Mouse (Mus musculus) layer of hippocampus, postnatal 14 days (tissue): ENCODE results near the gene Ctnnbip1. TPM values are rescaled to one million over a fixed set of nuclear protein-coding genes. Genes with fewer than 3 reads are reported as not detected.
A peak's percentile ranks its signal among the peaks of the same experiment; 100 is the strongest.

ENCODE experiments used
- DNase-seq, 2 experiments: peaks; one replicate each; pipeline ENCODE4 v3.0.0; 2021 to 2022; ENCODE audit warnings: low spot score in 2 of 2, mixed read lengths in 1 of 2
- long read RNA-seq, 2 experiments: library from polyadenylated mRNA; stranded (forward); transcript quantifications; one replicate each; pipeline ENCODE4 v2.0.0; 2021
- total RNA-seq, 2 experiments: library from RNA; stranded (reverse); gene quantifications; 2 replicates each; pipeline ENCODE4 v1.2.3; 2021

The Ctnnbip1 gene
- total RNA-seq = 10 to 100 TPM; 57.9 to 58.9 TPM
- long read RNA-seq, experiment 1, transcript Ctnnbip1-201 (5 exons, 2,674 nt) = major isoform, 108 of 123 reads
- long read RNA-seq, experiment 1, partial matches to known transcripts = 0 of 123 reads
- long read RNA-seq, experiment 1, other reads (novel, unspliced or antisense) = 15 of 123 reads
- long read RNA-seq, experiment 2, transcript Ctnnbip1-201 (5 exons, 2,674 nt) = major isoform, 146 of 168 reads
- long read RNA-seq, experiment 2, partial matches to known transcripts = 3 of 168 reads
- long read RNA-seq, experiment 2, other reads (novel, unspliced or antisense) = 19 of 168 reads

DNA sequence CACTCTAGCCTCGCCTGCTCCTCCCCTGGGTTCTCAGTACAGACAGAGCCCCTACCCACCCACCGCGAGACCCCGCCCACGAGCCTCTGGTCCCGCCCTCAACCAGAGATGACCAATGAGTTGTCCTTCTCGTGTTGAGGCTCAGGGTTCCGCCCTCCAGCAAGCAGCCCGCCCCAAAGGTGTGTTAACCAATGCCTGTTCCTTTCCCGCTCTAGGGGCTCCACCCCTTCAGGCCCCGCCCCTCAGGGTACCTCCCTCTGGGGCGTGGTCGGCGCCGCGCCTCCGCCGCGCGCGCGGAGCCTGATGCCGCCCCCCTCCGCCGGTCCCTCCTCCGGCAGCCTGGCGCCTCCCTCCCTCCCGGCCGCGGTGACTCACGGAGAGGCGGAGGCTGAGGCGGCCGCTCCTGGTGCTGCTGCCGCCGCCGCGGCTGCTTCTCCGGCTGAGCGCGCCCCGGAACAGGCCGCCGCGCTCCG, at the start of gene Ctnnbip1:
Gene Ctnnbip1 (plus strand): TSS at position 369 of the 473 bp plus-strand sequence.
- DNase-seq = peak; percentile 91 to 96

DNA sequence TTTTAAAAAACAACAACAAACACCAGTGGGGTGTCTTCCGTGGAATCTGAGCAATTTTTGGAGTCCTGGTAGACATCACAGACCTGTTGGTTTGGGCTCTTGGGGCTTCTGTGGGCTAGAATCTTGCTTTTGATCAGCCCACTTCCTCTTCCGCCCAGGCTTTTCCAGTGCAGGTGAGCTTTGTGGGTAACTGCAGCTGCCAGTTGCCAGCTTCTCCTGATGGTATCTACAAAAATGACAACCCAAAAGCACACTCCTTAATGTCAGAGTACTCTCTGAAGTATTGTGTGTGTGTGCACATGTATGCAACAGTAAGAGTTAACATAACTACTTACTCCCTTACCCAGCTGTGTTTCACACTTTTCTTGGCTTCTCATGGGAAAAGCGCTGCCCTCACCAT, 48.5 kb upstream of the Ctnnbip1 start:
- no peak for DNase-seq

DNA sequence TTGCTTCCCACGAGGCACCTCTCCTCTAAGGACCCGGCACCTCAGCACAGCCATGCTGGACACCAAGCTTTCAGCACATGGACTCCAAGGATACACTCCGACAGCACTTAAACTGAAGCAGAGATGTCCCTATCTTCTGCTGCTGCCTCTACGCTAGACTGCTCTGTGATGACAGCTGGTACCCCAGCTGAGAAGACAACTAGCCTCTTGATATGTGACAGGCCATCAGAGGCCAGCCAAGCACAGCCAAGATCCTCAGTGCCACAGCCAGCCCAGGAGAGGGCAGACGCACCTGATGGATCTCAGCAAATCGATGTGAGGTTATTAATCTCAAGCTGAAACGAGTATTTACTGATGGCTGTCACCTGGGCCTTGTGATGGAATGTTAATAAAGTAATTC, 42.9 kb upstream of the Ctnnbip1 start:
- no peak for DNase-seq

DNA sequence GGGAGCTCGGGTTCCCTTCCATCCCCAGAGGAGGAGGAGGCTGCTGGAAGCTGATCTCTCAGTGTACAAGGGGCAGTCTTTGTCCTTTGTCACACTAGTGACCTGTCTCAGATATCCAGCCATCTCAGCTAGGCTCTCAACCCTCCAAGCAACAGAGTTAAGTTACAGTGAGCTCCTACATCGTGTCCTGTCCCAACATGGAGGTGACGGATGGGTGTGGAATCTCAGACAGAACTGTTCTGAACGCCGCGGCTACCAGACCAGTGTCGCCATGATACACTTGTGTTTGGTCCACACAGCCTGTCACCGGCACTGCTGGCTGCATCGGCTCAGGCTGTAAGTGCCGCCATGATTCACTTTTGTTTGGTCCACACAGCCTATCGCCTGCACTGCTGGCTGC, 41.0 kb upstream of the Ctnnbip1 start, which contains the start of gene Tmem274:
Gene Tmem274 (plus strand): TSS at position 301 of the 400 bp plus-strand sequence.
- no peak for DNase-seq

DNA sequence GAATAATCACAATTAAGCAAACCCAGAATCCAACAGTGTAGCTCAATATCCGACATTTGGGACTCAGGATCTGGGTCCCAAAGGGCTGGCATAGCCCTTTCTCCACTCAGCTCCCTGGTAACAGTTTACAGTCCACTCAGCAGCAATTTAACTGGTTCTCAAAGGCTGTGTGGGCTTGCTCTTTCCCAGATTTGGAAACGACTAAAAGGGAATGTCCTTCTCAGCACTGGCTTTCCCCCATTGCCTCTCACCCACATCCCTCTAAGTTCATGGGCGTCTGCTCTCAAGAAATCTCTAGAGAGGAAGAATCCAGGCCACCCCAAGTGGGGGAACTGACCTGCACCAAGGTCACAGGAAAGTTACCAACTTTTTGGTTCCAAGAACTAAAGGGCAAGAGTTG, 33.5 kb upstream of the Ctnnbip1 start:
- DNase-seq = peak in 1 of 2 experiments; percentile 11

DNA sequence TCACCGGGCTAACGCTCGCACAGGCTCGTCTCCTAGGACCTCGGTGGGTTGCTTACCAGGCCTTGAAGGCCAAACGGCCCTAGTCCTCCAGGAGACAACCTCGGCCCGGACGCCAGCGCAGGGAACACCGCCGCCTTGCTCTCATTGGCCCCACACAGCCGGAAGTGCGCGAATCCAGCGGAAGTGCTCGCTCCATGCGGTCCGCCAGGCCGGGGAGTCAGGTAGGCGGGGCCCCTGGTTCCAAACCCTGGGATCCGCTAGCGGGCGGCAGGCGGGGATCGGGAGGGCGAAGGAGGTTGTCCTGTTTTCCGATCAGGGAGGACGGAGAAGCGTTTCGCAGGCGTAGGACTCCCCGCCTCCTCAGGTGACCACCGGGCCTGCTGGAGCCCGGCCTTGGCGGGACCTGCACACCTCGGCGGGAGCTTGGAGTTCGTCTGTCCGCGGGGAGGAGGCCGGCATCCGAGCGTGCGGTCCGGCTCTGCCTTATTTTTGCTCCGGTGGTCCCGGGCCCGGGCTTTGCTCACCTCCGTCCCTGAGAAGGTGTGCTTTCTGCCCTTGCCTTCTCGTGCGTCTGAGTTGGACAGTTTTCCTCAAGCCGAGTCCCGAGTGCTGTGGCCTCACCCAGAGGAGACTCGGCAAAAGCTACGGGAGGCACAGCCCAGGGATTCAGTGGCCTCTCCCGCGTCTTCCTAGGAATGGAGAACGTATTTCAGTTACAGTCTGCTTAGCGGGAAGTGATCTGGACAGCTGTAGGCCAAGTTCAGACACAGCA, 32.8 kb upstream of the Ctnnbip1 start, which contains the start of the genes Nmnat1 and Lzic:
Gene Nmnat1 (minus strand): TSS at position 150 of the 772 bp plus-strand sequence.
Gene Lzic (plus strand): TSS at position 177 of the 772 bp plus-strand sequence.
- peak; percentile 92 to 94 for DNase-seq

DNA sequence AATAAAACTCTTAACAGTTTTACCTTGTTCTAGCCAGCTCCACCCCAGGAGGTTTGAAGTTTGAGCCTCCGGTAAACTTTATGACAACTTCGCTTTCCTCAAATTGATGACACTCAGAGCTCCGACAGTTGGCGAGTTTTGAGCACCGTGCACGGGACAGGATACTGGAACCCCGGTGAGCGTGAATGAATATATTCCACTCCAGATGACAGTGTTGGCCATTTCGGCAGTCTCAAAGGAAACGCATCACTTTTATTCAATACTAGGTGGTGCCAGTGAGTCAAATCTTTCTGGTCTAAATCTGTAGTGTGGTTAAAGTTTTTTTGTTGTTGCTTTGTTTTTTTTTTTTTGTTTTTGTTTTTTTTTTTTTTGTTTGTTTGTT, 32.2 kb upstream of the Ctnnbip1 start:
- DNase-seq = peak in 1 of 2 experiments; percentile 34

DNA sequence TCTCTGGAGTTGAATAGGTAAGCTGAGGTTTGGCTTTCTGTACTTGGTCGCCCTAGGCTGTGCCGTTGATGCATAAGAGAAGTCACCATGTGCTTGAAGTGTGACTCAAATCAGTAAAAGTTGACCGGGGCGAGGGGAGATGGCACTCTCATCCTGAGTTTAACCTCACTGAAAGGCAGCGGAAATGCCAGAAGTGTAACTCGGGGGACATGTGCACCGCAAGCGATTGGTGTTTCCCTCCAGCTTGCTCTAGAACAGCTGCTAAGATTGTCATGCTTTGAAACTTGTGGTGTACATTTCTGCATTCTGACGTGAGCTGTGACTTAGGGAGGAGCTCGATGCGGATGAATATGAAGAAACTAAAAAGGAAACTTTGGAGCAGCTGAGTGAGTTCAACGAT, 30.3 kb upstream of the Ctnnbip1 start:
- DNase-seq = no peak

DNA sequence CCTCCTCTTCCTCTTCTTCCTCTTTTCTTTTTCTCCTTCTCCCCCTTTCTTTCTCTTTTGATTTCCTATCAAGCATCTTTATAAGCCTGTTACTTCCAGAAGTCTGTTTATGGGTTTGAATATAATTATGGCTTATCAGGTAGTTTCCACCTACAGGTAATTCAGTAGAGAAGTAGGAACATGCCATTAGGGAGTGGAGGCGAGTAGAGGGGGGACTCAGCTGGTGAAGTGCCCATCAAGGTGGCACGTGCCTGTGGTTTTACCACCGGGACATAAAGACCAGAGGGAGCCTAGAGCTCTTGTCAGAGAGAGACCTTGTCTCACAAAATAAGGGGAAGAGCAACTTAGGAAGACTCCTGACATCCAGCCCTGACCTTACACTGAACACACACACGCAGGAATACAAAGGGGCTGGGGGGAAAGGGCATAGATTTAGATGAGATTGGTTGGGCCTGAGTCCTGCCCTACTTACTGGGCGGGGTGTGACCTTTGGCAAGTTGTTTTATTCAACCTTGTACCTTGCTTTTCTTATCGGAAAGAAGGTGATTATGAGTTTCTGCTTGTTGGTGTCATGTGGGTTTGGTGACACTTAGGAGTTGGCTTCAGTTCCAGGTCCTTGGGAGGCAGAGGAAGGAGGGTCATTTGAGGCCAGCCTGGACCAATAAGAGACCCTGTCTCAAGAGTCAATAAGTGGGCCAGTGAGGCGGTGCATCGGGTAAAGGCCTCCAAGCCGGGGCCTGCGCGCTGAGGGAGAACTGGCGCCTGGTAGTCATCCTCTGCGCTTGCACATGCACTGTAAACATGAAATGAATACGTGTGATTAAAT, 28.4 kb upstream of the Ctnnbip1 start:
- DNase-seq = no peak

DNA sequence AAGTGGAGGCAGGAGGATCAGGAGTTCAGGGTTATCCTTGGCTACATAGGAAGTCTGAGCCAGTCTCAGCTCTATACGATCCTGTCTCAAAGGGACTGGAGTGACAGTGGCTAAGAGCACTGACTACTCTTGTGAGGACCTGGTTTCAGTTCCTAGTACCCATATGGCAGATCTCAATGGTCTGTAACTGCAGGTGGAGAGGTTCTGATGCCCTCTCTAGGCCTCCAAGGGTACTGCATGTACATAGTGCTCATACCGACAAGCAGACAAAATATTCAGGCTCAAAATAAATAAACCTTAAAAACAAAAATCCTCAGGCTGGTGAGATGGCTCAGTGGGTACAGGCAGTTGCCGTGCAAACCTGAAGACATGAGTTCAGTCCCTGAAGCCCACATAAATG, 26.9 kb upstream of the Ctnnbip1 start:
- DNase-seq = no peak

DNA sequence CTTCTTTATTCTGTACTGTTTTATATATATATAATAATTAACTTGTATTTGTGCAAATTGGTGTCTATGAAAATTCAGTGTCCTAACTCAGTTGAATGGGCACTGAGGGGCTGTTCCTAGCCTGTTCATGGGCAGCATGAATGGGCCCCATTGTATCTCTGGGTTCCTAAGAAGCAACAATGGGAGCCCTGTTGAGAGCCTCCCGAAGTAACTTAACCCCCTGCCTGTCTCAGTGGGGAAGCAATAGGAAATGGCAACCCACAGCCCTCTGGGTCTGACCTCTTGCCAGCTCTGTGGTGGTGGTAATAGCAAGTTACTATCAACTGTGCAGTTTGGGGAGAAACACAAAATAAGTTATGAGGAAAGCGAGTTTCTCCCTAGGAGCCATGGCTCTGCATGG, 21.4 kb upstream of the Ctnnbip1 start:
- DNase-seq = peak in 1 of 2 experiments; percentile 48

DNA sequence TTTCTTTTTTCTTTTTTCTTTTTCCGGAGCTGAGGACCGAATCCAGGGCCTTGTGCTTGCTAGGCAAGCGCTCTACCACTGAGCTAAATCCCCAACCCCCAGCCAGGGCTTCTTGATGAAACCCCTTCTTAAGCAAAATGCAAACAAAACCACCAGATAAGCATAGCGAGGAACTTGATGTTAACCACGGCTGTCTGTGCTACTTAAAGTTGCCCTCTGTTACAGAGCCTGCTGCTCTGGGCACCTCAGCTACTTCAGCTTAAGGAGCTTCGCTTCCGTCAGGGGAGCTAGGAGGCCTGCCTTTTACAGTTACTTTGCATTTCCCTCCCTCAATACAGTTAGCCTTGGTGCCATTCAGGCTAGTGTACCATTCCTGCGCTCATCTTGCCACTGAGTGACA, 19.1 kb upstream of the Ctnnbip1 start:
- no peak for DNase-seq

DNA sequence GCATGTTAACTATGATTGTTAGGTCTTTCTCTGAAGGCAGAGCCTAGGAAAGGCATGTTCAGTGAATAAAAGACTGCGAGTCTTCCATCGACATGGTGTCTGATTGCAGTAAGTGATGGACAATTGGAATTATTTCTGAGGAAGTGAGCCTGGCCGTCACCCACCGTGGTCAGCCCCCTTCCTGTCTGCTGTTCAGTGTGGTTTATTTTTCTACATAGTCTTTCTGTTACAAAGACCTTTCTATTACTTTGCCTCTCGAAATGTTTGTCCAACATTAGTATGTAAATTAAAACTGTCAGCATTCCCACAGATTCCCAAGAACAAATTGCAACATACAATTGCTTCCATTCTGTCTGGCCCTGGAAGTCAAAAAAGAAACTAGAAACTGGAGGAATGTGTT, 18.2 kb upstream of the Ctnnbip1 start:
- DNase-seq = no peak

DNA sequence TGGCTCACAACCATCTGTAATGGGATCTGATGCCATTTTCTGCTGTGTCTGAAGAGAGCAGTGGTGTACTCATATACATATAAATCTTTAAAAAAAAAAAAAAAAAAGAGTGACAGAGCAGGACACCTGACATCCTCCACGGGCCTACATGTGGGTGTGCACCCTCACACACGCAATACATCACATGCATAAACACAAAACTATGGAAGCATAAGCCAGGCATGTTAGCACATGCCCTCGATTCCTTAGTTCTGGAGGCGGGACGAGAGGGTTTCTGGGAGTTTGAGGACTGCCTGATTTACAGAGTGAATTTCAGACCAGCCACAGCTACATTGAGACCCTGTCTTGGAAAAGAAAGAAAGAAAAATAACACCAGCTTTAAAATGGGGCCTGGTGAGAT, 13.7 kb upstream of the Ctnnbip1 start:
- no peak for DNase-seq

DNA sequence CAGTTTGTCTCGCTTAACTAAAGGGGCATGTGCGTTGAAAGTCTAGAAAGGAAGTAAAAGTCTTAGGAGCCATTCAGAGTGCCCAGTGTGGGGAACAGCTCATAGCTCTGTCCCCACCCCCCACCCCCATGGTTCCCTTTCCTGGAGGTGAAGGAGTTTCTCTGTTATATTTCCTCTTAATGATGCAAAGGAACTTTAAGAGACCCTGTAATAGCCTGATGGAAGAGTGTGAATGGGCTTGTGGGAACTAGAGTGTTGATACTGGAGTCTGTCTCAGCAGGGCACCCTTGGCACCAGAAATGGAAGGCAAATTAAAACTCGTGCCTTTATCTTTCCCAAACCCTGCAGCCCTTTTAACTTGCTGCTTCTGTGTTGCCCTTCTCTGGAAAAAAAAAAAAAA, 13.2 kb upstream of the Ctnnbip1 start:
- DNase-seq = no peak

DNA sequence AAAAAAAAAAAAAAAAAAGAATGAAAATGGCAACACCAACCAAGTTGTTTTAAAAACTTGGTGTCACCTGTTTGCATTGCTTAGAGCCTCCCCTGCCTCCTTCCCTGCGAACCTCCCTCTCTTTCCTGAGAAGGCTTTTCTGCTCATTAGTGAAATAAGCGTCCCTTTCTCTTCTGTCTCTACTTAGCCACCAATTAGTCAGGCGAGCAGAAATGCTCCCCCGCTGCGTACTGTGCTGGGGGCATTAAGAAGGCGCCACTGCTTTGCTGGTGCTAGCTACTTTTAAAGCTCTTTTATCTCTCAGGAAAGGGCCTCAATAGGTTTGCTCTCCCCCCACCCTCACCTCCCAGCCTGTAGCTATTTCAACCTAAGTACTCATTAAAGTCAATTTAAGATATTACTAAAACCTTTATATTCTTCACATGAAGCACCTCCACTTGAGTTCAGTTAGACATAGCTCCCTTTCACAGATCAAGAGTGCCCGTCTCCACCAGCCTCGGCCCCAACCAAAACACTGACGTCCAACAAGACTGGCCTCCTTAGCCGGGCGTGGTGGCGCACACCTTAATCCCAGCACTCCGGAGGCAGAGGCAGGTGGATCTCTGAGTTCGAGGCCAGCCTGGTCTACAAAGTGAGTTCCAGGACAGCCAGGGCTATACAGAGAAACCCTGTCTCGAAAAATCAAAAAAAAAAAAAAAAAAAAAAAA, 12.6 kb upstream of the Ctnnbip1 start:
- no peak for DNase-seq

DNA sequence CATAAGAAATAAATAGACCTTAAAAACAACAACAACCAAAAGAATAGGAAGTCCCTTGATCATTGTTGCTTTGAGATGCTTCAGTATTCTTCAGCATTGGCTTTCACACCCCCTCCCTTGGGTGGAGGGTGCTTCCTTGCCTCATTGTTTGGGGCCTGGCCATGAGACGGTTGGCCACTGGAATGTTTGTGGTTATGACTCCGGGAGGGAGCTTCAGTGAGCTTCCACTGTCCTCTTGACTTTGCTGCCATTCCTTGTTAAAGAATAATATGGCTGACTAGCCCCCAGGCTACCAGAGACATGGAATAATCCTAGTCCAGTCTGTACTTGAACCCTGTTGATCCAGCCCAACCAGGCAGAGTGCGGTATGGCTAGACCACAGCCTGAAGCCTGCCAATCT, 11.1 kb upstream of the Ctnnbip1 start:
- no peak for DNase-seq

DNA sequence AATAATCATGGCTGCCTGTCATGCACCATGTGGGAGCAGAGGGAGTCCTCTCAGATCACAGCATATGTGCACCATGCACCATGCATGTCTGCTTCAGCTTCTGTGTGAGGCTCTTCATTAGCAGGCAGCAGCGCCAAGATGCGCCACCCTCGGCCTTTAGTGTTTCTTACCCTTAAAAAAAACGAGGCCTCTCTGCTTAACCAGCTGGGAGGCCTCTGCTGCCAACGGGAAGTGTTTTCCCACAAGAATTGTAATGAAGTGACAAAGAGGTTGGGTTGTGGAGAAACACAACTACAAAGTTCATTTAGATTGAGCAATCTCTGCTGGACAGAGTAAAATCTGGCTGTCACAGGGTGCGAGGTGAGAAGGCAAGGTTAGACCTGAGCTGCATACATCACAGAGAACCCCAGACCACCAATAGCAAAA, 6.8 kb upstream of the Ctnnbip1 start:
- DNase-seq = peak in 1 of 2 experiments; percentile 37

DNA sequence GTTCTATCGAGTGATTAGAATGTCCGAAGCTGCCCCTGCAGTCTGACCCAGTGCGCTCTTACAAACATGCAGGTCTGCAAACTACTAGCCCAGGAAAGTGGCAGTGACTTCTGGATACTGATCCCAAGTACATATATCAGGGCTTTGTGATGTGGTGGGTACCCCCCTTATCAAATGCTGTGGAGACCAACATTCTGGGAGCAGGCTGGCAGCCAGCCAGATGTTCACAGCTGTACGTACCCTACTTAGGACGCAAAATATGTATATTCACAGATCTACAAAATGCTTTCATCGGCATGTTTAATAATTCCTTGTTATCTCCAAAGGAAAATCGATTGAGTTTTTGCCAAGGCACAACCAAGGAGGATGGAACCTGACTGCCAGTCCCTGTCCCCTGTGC, 6.0 kb upstream of the Ctnnbip1 start:
- no peak for DNase-seq

DNA sequence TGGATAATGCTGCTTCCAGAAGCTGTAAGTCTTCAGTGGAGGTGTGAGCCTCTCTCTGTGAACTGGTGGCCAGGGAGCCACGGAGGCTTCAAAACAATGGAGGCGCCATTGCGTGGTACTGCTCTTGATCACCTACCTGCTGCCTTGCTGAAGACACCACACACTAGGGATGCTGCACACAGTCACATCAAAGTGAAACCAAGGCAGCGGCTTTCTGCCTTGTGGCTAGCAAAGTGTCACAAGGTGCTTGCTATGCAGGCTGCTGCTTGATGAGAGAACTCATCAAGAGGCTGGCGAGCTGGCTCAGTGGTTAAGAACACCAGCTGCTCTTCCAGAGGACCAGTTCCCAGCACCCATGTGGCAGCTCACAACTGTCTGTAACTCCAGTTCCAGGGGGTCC, 2.3 kb upstream of the Ctnnbip1 start:
- no peak for DNase-seq
